Mouse (Mus musculus) cerebellum, postnatal 14 days (tissue): ENCODE results near the gene Irf2.
"Not testable (repeated sequence)": the region's sequence is repeated elsewhere in the genome, so short reads cannot be mapped to it uniquely, and the experiment has no call there.

Experiments
- DNase-seq, 2 experiments: peaks; one replicate each; pipeline ENCODE4 v3.0.0; 2021; ENCODE audit warnings: mixed read lengths in 2 of 2

Irf2 gene

GRCm38 (mm10) chr8:46729671-46730070, 9.9 kb upstream of the Irf2 start:
- DNase-seq: not testable (repeated sequence)

GRCm38 (mm10) chr8:46732381-46732915, 7.1 kb upstream of the Irf2 start:
- DNase-seq: no peak

GRCm38 (mm10) chr8:46733603-46734002, 5.9 kb upstream of the Irf2 start:
- DNase-seq: no peak

- peak in 1 of 2 experiments; percentile 17 for DNase-seq
Observed at GRCm38 (mm10) chr8:46735505-46735904, 4.0 kb upstream of the Irf2 start.

- peak; percentile 21 to 40 for DNase-seq
Observed at GRCm38 (mm10) chr8:46736260-46736659, 3.3 kb upstream of the Irf2 start.

GRCm38 (mm10) chr8:46737421-46737820, 2.1 kb upstream of the Irf2 start:
- DNase-seq: no peak

GRCm38 (mm10) chr8:46737907-46738306, 1.6 kb upstream of the Irf2 start:
- peak; percentile 34 to 56 for DNase-seq

- no peak for DNase-seq
Observed at GRCm38 (mm10) chr8:46738601-46739000, 931 bp upstream of the Irf2 start.

GRCm38 (mm10) chr8:46739956-46740512, 502 bp downstream of the Irf2 start:
- DNase-seq: no peak

GRCm38 (mm10) chr8:46740513-46741280, 1.2 kb downstream of the Irf2 start:
- peak; percentile 74 to 77 for DNase-seq

GRCm38 (mm10) chr8:46741281-46741791, 1.8 kb downstream of the Irf2 start:
- DNase-seq: peak in 1 of 2 experiments; percentile 62

GRCm38 (mm10) chr8:46741991-46742690, 2.6 kb downstream of the Irf2 start:
- DNase-seq: no peak

GRCm38 (mm10) chr8:46742691-46743082, 3.2 kb downstream of the Irf2 start:
- DNase-seq: no peak

GRCm38 (mm10) chr8:46745464-46745863, 5.9 kb downstream of the Irf2 start:
- no peak for DNase-seq

GRCm38 (mm10) chr8:46747311-46747980, 7.9 kb downstream of the Irf2 start:
- no peak for DNase-seq

- DNase-seq: peak; percentile 49 to 57
Observed at GRCm38 (mm10) chr8:46750000-46750399, 10.5 kb downstream of the Irf2 start.

GRCm38 (mm10) chr8:46750566-46750965, 11.0 kb downstream of the Irf2 start:
- no peak for DNase-seq

- no peak for DNase-seq
Observed at GRCm38 (mm10) chr8:46751151-46751550, 11.6 kb downstream of the Irf2 start.

- DNase-seq: no peak
Observed at GRCm38 (mm10) chr8:46752986-46753385, 13.5 kb downstream of the Irf2 start.

GRCm38 (mm10) chr8:46754355-46754754, 14.8 kb downstream of the Irf2 start:
- DNase-seq: no peak

GRCm38 (mm10) chr8:46755731-46756333, 16.3 kb downstream of the Irf2 start:
- no peak for DNase-seq

GRCm38 (mm10) chr8:46757613-46758012, 18.1 kb downstream of the Irf2 start:
- no peak for DNase-seq
